Comparison of ENCODE assay signal across 18 mouse cellular contexts in the genomic region with DNA sequence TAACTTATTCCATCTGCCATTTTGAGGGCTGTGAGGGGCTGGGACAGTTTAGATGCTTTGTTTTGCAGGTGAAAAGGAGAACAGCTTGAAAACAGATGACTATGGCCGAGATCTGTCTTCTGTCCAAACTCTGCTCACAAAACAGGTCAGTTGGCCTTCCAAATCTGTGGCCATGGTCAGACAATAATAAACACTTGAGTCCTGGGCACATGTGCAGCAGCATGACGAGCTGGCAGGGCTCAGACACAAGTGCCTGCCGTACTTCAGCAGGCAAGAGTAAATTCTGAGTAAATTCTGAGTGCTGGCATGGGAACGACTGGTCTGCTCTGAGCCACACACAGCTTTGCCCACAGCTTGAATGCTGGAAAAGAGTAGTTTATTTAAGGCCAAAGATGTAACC.
"Had no signal": no experiment of that assay in that cellular context is flagged by ENCODE, and none has a peak within 500 bp of the region (broad histone marks: within the 10 kb centered on the region; RNA-seq: fewer than 3 reads in every experiment).

No protein-coding gene starts in this region.

- H3K9ac ChIP-seq: lung, embryonic 14.5 days; midbrain, embryonic 12.5 days; neural tube, embryonic 13.5 days; neural tube, embryonic 15.5 days had no signal

- ATAC-seq: midbrain, embryonic 16.5 days had no signal

- H3K4me2 ChIP-seq: lung, embryonic 14.5 days; midbrain, embryonic 12.5 days; neural tube, embryonic 13.5 days; neural tube, embryonic 15.5 days had no signal

- H3K9me3 ChIP-seq: midbrain, embryonic 10.5 days; midbrain, embryonic 12.5 days; neural tube, embryonic 13.5 days; neural tube, embryonic 15.5 days had no signal

- H3K4me3 ChIP-seq: midbrain, embryonic 10.5 days; midbrain, embryonic 12.5 days; myocyte; neural tube, embryonic 13.5 days; neural tube, embryonic 15.5 days had no signal

- H3K27ac ChIP-seq: midbrain, embryonic 10.5 days; midbrain, embryonic 12.5 days; neural tube, embryonic 13.5 days; neural tube, embryonic 15.5 days had no signal

- DNase-seq: lung, embryonic 14.5 days; lung, postnatal 10 days; lung, postnatal 4 days; midbrain, embryonic 14.5 days; retina, postnatal 1 day; right cerebral cortex, adult 18-20 months; right cerebral cortex, postnatal 25 days; right cerebral cortex, postnatal 4 days; spleen, adult 18-20 months; thymus, adult 18-20 months; thymus, postnatal 14 days; thymus, postnatal 36 days had no signal

- H3K27me3 ChIP-seq: midbrain, embryonic 12.5 days; neural tube, embryonic 13.5 days; neural tube, embryonic 15.5 days had no signal

- H3K4me1 ChIP-seq: midbrain, embryonic 10.5 days; midbrain, embryonic 12.5 days; neural tube, embryonic 13.5 days; neural tube, embryonic 15.5 days had no signal
